Mouse (Mus musculus) T-cell, adult 2 months (primary cell): ENCODE data around the gene Prdx5.
"Not testable (repeated sequence)": the region's sequence is repeated elsewhere in the genome, so short reads cannot be mapped to it uniquely, and the experiment has no call there.

Experiments
- DNase-seq: peaks from one replicate; pipeline ENCODE4 v3.0.0; 2022; ENCODE audit warnings: low spot score

Prdx5 gene

DNA sequence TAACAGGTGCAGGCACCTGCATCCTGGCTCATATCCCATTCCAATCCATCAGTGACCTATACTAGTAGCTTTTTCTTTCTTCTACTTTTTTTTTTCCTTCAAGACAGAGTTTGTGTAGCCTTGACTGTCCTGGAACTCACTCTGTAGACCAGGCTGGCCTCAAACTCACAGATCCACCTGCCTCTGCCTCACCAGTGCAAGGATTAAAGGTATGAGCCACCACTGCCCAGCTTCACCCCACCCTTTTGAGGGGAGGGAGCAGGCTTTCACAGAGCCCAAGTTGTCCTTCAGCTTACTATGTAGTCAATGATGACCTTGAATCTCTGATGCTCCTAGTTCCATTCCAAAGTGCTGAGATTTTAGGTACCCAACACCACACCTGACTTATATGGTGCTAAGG, 9.5 kb upstream of the Prdx5 start:
- DNase-seq = no peak

DNA sequence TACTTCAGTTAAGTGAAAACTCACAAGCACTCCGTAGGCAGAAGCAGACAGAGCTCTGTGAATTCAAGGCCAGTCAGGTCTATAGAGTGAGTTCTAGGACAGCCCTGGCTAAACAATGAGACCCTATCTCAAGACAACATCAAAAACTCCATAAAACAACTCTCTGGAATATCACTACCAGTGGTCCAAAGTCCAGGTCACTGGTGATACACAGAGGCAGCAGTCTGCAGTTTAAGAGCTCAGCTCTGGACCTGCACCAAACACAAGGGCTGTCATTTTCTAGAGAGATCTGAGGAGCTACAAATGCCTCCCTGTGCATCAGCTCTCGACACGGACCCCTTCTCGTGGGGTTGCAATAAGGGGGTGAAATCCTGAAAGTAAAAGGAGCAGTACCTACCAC, 8.4 kb upstream of the Prdx5 start:
- no peak for DNase-seq

DNA sequence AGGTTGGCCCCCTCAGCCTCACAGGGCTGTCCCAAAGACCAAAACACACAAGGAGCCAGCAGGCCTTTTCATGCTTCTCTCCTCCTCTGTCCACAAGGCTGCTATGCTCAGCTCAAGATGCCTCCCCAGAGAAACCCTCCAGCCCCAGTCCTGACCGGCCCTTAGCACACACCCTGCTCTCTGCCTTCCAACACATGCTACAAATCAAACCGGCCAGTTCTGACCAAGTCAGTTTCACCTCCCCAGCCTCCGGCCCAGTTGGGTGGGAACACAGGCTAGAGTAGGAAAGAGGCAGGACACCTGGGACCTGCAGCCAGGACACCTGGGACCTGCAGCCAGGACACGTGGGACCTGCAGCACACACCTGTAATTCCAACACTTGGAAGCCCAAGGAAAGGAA, 6.6 kb upstream of the Prdx5 start:
- DNase-seq = no peak

DNA sequence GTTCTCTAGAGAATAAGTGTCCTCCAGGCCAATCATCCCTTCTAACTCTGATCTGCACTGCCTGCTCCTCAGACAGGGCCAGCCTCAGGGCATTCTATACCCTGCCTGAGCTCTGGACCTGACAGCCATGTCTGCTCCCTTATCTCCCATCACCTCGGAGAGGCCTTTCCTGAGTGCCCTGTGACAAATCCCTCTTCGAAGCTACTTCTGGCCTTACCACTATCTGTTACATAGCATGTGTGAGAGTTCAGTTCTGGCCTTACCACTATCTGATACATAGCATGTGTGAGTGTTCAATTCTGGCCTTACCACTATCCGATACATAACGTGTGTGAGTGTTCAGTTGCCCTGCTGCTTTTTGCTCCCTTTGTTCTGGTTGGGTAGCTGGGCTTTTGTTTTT, 5.4 kb upstream of the Prdx5 start:
- no peak for DNase-seq

DNA sequence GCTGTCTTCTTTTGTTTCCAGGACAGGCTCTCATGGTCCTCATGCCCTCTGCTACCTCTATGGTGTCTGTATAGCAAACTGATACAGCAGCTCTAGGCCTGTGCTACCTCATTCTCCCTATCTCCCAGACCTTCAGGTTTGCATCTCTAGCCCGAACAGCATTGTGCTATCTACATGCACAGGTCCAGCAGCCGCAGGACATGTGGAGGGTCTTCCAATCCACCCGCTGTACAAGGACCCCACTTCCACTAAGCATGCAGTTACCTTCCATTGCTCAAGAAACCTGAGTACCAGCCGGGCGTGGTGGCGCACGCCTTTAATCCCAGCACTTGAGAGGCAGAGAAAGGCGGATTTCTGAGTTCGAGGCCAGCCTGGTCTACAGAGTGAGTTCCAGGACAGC, 4.6 kb upstream of the Prdx5 start:
- no peak for DNase-seq

DNA sequence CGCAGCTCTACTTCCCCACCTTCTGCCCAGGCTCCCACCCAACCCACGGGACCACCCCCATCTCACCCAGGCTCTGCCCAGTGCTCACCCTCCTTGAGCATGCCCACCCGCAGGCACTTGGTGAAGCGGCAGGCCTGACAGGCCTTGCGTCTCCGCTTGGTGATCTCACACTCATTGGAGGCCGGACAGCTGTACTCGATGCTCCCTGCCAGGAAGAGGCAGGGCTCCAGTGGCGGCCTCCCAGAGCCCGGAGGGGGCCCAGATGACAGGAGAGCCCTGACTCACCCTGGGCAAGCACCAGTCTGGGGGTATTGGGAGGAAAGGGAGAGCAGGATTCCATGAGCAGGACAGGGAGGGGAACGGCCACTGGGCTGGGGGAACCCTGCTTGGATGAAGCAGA, 4.1 kb upstream of the Prdx5 start:
- no peak for DNase-seq

DNA sequence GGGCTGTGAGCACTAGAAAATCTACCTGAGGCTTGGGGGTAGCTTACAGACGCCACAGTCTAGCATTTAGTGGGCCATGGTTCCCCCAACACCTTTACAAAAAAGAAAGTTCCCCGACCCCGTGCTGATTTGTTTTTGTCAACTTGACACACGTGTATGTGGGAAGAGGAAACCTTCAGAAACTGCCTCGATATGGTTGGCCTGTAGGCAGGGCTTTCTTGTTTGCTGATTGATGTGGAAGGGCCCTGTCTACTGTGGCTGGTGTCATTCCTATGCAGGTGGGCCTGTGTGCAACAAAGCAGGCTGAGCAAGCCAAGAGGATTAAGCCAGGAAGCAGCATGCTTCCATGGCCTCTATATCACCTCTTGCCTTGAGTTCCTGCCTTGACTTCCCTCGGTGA, 3.1 kb upstream of the Prdx5 start:
- no peak for DNase-seq

DNA sequence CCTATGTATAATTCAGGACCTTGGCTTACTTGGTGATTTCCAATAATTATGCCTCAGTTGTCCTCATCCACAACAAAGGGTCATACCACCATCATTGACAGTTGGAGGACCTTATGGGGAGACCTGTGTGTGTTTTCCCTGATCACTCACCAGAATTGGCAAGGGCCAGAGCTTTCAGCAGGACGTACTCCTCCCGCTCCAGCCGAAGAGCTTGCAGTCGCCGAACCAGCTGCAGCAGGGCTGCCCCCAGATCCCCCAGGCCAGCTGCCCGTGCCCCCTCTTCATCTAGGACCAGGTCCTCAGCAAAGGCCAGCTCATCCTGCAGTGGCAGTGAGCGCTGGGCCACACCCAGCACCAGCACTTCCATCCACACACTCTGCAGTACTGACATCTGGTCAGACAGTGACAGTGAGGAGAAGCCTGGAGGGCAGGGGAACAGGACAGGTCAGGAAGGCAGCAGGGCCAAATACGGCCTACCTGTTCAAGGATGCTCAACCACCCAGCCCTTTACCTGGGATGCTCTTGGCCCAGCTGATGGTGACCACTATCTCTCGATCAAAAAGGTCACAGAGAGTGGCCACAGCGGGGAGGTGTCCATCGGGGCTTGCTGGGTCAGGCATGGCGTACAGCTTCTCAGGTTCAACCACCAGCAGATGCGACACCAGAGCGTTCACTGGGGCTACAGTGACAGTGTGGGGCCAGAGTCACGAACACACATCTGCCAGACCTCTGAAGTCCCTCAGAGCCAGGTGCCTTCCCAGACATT, 2.5 kb upstream of the Prdx5 start:
- DNase-seq = no peak

DNA sequence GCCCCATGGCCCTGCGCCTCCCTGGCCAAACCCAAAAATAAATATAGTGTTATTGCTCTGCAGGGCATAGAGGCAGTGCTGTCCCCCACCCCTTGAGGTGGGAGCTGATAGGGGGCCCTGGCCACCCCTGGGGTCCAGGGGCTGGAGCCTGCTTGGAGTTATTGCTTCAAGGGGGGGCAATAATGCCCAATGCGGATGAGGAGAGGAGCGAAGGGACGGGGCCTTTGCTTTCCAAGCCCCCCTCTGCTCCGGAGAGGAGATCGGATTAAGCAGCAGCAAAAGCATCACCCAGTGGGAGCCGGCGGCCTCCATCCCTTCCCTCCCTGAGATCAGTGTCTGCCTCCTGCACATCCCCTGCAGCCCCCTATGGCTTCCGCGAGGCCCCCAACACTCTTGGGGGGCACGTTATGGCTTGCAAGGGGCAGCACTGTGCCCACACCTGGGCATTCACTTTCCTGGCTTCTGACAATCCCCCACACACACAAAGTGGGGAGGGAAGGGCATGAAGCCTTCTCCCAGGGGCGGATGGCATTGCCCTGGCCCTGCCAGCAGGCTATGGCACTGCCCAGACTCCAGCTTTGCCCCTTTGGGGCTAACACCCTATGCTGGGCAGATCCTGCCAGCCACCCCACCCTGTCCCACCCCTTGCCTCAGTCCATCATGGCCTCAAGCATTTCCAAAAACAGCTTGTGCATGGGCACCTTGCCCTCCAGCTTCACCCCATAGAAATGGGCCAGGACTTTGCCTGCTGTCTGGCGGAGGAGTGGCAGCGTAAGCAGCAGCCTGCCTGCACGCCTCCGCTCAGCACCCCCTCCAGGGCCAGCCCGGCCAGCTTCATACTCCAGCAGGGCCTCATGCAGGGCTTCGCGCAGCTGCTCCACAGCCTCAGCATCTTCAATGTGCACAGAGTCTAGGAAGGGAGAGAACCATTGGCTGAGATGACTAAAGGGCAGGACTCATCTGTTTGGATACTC, 1.5 kb upstream of the Prdx5 start:
- DNase-seq = no peak

DNA sequence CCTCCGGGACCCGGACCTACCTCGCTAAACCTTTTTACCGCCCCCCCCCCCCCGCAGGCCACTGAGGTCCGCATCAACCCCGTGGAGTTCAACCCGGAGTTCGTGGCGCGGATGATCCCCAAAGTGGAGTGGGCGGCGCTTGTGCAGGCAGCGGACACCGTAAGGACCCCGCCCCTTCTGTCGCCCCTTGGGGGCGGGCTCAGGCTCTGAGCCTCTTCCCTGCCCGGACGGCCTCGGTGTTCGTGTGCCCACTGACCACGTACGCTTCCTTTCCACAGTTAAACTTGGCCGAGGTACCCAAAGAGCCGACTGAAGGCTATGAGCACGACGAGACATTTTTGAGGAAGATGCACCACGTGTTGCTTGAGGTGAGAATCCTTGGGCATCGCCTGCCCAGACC, 400 bp upstream of the Prdx5 start:
- DNase-seq = not testable (repeated sequence)

DNA sequence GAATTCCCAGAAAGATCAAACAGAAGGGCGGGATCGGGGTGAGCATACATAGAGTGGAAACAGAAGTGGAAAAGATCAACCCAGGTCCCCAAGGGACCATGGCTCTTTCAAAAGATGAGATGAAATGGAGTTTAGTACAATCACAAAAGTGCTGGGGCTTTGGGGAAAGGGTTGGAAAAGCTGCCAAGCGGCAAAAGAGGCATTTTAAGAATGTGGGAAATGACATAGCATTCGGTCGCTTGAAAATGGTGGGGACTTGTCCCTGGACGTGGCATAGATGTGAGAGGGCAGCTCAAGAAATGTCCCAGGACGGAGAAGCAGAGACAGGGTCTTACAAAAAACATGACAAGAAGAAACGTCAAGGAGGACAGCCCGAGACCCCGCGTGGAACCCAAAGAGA, 885 bp downstream of the Prdx5 start:
- DNase-seq = no peak

DNA sequence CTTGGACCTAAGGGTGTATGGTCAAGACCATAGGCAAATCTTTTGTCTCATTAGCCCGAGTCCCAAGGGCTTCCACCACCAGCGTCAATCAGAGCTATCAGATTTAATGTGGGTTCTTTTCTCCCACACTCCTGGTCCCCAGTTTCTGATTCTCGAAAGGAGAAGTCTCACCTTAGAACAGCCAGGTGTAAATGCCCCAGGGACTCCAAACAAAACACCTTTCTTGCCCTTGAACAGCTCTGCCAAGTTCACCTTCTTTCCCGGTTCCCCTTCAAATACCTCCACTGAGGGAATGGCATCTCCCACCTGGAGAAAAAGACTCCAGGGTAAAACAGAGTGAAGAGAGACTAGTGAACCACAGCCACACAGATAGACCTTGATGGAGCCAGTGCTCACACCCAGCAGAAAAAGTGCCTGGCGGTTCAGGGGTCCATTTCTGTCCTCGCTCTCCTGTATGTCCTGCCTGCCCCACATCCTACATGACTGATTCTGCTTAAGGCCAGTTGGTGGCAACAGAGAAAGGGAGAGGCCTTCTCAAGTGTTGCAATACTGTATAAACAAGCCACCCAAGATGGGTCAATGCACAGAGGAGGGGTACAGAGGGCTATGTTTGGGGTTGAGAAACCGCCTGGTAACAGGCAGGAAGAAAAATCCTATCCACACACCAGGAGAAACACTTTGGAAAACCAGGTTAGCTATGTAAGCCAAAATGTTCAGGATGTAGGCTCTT, 1.9 kb downstream of the Prdx5 start:
- no peak for DNase-seq

DNA sequence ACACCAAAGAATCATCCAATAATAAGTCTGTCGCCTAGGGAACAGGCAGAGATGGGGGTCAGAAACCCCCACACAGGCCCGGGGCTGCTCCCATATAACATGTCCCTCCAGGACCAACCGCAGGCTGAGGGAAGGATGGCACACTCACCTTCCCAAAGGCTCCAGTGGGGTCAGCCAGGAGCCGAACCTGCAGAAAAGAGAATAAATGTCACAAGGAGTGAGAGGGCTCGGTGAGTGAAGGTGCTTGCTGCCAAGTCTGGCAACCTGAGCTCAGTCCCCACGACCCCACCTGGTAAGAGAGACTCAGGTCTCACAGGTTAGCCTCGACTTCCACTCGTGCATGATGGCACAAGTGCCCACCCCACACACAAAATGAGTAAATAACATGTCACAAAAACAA, 2.8 kb downstream of the Prdx5 start:
- DNase-seq = no peak

DNA sequence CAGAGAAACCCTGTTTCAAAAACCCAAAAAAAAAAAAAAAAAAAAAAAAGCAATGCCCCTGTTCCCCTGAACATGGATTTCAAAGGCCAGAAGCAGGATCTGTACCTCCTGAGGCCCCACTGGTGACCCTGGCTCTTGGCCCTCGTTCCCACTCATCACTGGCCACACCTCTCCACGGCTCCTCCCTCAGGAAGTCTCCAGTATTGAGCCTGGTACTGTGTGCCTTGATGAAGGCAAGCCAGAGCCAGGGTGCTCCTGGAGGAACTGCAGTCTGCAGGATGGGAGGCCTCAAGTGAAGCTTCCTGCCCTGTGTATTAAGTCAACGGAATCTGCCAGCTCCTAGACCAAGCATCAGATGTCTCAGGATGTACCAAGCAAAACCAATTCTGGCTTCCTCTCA, 3.7 kb downstream of the Prdx5 start:
- DNase-seq = no peak

DNA sequence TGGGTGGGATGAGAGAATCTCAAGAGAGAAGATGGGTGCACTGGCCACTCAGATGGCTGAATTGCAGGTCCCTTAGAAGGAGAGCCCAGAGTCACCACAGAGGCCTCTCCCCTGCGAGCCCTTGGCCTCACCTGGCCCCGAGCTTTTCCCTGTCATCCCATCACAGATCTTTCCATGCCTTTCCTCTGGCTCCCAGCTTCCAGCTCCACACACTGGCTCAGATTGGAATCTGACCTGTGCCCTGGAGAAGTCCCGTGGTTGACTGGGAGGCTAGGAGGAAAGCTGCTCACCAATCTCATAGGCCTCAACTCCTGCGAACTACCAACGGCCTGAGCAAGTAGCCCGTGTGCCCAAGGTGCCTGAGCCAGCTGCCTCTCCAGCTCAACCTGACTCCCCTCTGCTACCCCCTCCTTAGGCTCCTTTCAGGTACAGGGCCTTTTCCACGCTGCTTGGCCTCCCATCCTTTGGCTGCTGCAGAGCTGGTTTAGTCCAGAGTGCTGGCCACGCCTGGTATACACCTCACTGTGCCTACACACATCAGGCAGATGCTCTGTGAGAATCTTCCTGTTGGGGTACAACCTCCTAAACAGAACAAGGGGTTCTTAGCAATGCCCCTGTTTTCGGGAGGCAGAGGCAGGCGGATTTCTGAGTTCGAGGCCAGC, 4.3 kb downstream of the Prdx5 start:
- no peak for DNase-seq

DNA sequence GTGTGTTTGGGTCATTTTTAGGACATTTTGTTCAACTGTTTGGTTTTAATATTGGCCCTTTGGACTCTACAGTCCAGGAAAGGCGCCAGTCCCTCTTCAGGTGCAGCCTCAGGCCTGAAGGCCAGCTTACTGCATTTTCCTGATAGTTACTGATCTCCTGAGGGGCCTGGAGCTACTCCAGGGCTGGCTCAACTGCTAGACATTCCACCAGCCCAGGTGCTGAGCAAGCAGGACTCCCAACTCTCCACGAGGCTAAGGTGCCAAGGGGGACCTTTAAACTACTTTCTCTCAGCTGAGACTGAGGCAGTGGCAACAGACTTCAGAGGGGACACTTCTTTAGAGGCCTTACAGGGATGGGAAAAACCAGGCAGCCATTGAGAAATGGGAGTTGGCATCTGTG, 5.1 kb downstream of the Prdx5 start:
- no peak for DNase-seq

DNA sequence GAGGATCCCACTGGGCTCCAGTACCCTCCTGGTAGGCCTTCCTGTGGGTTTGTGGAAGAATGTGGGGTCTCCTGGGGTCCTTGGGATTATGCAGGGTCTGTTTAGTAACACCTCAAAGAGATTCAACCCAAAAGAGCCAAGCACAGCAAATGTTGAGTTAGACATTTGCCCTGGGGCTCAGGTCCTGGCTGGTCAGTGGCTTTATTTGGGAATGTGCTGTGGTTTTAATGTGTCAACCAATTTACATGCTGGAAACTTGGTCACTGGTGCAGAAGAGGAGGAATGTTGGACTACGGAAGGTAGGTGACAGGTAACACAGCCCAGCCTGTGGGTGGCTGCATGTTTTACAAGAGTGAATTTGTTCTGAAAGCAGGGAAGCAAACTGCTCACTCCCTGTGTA, 6.9 kb downstream of the Prdx5 start:
- DNase-seq = no peak

DNA sequence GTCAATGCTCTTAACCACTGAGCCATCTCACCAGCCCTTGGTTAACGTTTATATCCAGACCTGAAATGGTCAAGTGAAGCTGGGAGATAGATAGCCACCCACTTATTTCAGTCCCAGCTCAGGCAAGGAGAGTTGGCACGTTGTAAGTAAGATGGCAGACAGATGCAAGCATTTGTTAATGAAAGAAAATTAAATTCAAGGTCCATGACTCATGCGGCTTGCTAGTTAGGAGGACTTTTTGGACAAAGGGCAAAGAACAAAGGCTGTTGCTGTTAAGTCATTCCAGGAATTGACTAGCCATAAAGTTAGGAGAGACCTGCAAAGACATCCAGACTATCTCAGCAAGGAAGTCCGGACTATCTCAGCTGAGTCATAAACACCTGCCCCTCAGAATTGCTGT, 10.3 kb downstream of the Prdx5 start:
- DNase-seq = no peak

DNA sequence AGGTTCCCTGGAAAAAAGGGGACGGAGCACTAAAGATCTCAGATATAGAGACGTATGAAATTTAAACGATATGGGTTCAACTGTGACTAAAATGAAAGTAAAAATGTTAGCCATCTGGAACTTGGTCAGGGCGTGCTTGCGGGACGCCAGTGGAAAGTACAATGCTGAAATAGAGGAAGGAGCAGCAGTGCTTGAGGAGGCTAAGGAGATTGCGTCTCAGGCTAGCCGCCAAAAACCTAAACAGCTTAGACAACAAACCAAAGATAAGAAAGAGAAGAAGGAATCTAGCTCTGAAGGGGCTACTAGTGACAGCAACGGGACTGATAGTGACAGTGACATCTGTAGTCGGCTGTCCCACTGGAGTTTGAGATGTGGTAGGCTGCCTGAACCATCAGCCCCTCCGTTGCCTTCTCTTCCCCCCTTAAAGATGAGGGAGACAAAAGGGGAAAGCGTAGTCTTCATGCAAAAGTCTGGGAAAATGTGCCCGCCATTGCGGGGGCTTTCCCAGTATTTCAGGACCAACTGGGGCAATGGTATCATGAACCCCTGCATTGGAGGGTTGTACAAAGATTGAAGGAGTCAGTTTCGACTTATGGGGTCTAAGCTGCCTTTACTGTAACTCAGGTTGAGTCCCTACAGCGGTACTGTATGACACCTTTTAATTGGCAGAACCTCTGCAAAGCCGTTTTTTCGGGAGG, 14.1 kb downstream of the Prdx5 start:
- DNase-seq = not testable (repeated sequence)

DNA sequence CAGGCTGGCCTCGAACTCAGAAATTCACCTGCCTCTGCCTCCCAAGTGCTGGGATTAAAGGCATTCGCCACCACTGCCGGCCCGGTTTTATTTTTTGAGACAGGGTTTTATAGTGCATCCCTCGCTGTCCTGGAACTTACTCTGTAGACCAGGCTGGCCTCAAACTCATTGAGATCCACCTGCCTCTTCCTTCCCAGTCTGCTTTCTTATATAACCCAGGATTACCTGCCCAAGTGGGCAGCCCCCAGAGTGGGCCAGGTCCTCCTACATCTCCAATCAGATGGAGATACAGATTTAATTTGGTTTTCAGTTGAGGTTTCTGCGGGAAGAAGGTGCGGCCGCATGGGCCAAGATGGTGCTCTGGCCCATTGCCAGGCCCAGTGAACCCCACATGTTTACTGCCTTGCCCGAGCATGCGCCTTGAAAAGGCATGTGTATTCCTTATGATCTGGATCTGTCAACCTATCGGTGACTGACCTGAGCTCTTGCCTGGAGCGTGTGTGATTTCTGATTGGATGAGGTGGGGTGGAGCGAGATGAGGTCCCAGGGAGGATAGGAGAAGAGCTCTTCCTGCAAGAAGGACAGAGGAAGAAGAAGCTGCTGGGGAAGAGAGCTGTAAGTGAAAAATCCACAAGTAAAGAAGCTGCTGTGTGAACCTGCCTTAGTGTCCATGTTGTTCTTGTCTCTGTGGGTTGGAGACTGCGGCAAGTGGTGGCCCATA, 16.0 kb downstream of the Prdx5 start:
- DNase-seq = no peak

DNA sequence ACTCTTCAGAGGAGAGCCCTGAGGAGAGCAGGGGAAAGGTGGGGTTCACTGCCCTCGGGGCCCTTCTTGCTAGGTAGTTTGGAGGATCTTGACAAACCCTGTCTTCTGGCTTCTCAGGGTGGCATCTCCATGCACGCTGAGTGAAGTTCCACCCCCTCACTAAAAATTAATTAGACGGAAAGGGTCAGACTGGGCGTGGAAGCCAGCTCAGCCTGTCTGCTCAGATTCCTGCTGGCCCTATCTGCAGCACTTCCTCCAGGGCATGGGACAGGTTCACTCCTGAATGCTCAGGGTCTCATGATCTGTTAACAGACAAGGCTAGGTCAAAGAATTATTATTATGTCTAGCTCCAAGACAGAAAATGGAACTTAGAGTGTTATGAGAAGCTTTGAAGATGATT, 17.4 kb downstream of the Prdx5 start:
- no peak for DNase-seq
